Mouse (Mus musculus) adrenal gland, adult (tissue): ENCODE measurements at regions not wholly inside any gene's neighbourhood (a gene's known extent, or its start where the extent isn't known, plus 50 kb on each side); places are given as distances from the start of the nearest gene placed in this dataset.
A peak's percentile ranks its signal among the peaks of the same experiment; 100 is the strongest.

Experiments
- DNase-seq, 2 experiments: peaks; one replicate each; pipeline ENCODE4 v3.0.0; 2022 to 2023; ENCODE audit warnings: low spot score in 1 of 2; ENCODE audit not compliant: inconsistent age in 2 of 2

- DNase-seq = no peak
Measured at GRCm38 (mm10) chr15:59206636-59207035, 317.5 kb downstream of the Gm49356 start.

- no peak for DNase-seq
Measured at GRCm38 (mm10) chr15:59207976-59208375, 318.9 kb downstream of the Gm49356 start.

- no peak for DNase-seq
Measured at GRCm38 (mm10) chr15:59212362-59212761, 323.3 kb downstream of the Gm49356 start.

GRCm38 (mm10) chr15:59214096-59214495 lies 325.0 kb downstream of the Gm49356 start:
- DNase-seq = no peak

- DNase-seq = no peak
Measured at GRCm38 (mm10) chr15:59215239-59215638, 326.1 kb downstream of the Gm49356 start.

- DNase-seq = no peak
Measured at GRCm38 (mm10) chr15:59217481-59217880, 328.4 kb downstream of the Gm49356 start.

GRCm38 (mm10) chr15:59218916-59219315 lies 329.8 kb downstream of the Gm49356 start:
- DNase-seq = no peak

- DNase-seq = no peak
Measured at GRCm38 (mm10) chr15:59225637-59226036, 336.5 kb downstream of the Gm49356 start.

GRCm38 (mm10) chr15:59227293-59227692 lies 338.2 kb downstream of the Gm49356 start:
- DNase-seq = no peak

- no peak for DNase-seq
Measured at GRCm38 (mm10) chr15:59230536-59230935, 341.4 kb downstream of the Gm49356 start.

- DNase-seq = no peak
Measured at GRCm38 (mm10) chr15:59231703-59232102, 342.6 kb downstream of the Gm49356 start.

GRCm38 (mm10) chr15:59232290-59232689 lies 343.2 kb downstream of the Gm49356 start:
- DNase-seq = no peak

- DNase-seq = peak in 1 of 2 experiments; percentile 34
Measured at GRCm38 (mm10) chr15:59237446-59238161, 348.5 kb downstream of the Gm49356 start.

- DNase-seq = no peak
Measured at GRCm38 (mm10) chr15:59241752-59242151, 352.7 kb downstream of the Gm49356 start.

- DNase-seq = peak; percentile 38 to 71
Measured at GRCm38 (mm10) chr15:59245927-59246649, 357.0 kb downstream of the Gm49356 start.

- peak in 1 of 2 experiments; percentile 44 for DNase-seq
Measured at GRCm38 (mm10) chr15:59248477-59249260, 359.6 kb downstream of the Gm49356 start.

- no peak for DNase-seq
Measured at GRCm38 (mm10) chr15:59261380-59261779, 372.3 kb downstream of the Gm49356 start.

- DNase-seq = no peak
Measured at GRCm38 (mm10) chr15:59262380-59262779, 373.3 kb downstream of the Gm49356 start.

- peak; percentile 44 to 83 for DNase-seq
Measured at GRCm38 (mm10) chr15:59263433-59264328, 374.6 kb downstream of the Gm49356 start.
